Mouse (Mus musculus): Measurements from ENCODE around the gene Ubap1l. TPM values are rescaled to one million over a fixed set of nuclear protein-coding genes. Genes with fewer than 3 reads are reported as not detected.

Ubap1l gene
- polyA plus RNA-seq, 1 experiment from 2014 or later = 0.41 TPM

DNA sequence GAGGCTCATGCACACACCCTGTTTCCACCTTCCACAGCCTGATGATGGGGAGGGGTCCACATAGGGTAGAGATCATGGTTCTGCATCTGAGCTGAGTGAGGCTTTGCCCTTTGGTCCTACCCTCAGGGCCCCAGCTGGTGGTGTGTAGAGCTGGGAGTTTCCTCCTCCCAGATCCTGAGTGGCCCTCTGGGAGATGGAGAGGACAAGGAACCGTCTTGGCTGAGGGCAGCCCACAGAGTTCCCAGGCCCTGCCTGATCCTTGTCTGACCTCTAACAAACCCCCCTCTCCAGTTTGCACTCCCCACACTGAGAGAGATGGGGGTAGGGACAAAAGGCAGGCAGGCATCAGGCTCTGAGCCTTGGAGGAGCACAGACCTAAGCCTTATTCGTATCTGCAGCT is 33.5 kb downstream of the Ubap1l start:
- peaks cover 50% of the 10 kb centered on the region for H3K27me3 ChIP-seq
- no peaks in the 10 kb centered on the region for H3K36me3 ChIP-seq
- no peak for ATAC-seq (ENCODE audit: insufficient number of reproducible peaks, insufficient read depth, low FRiP score, low TSS enrichment, low read depth)
- no peak overlapping the region for H3K4me3 ChIP-seq
- H3K4me1 ChIP-seq = peaks cover 20% of the 10 kb centered on the region
- no peak overlapping the region for H3K27ac ChIP-seq
- 55% methylated on average over 2 of the region's 2 CpGs for WGBS
- H3K9me3 ChIP-seq = no peaks in the 10 kb centered on the region; the same call in 1 of the 2 replicates
- H3K4me2 ChIP-seq = no peak overlapping the region
- no peak overlapping the region for H3K9ac ChIP-seq

DNA sequence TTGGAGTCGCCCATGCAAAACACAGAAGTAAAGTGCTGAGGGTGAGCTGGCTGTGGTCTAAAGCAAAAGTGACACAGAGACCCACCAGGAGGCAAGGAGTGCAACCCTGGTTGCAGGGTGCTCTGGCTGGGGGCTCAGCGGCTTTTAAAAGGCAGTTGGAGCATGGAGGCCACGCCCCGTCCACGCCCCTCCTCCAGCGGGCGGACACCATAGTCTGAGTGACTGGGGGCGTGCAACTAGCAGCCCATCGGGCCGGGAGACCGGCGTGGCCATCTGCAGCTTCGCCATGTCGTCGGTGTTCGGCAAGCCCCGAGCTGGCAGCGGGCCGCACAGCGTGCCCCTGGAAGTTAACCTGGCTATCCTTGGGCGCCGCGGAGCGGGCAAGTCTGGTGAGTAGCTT is 37.4 kb downstream of the Ubap1l start, which contains the start of gene Rasl12:
Gene Rasl12, plus strand, starts transcription at position 228 of the 400 bp plus-strand sequence.
- H3K4me3 ChIP-seq = peak within 1 kb of the TSS; percentile 58
- H3K4me2 ChIP-seq = peak within 1 kb of the TSS; percentile 75
- H3K36me3 ChIP-seq = no peaks in the 10 kb centered on the region
- WGBS = under 1% methylated on average over 24 of the region's 24 CpGs
- 0 out of 2 replicates have a peak, but pooled peaks have one; percentile 57 for ATAC-seq (ENCODE audit: insufficient number of reproducible peaks, insufficient read depth, low FRiP score, low TSS enrichment, low read depth)
- H3K27ac ChIP-seq = no peak within 1 kb of the TSS
- H3K4me1 ChIP-seq = peaks cover 10% of the 10 kb centered on the region
- peaks cover 12% of the 10 kb centered on the region; the same call in 1 of the 2 replicates for H3K27me3 ChIP-seq
- no peaks in the 10 kb centered on the region for H3K9me3 ChIP-seq
- peak within 1 kb of the TSS; percentile 74 for H3K9ac ChIP-seq

- H3K27ac ChIP-seq = no peak overlapping the region
- no peaks in the 10 kb centered on the region for H3K9me3 ChIP-seq
- H3K36me3 ChIP-seq = no peaks in the 10 kb centered on the region
- no peak overlapping the region for H3K4me2 ChIP-seq
- 0 out of 2 replicates have a peak, but pooled peaks cover 6% of the 10 kb centered on the region for H3K27me3 ChIP-seq
- ATAC-seq (ENCODE audit: insufficient number of reproducible peaks, insufficient read depth, low FRiP score, low TSS enrichment, low read depth) = no peak
- peaks cover 13% of the 10 kb centered on the region for H3K4me1 ChIP-seq
- H3K4me3 ChIP-seq = no peak overlapping the region
- no peak overlapping the region for H3K9ac ChIP-seq
- WGBS = 92% methylated on average over 6 of the region's 6 CpGs
Measured at GRCm38 (mm10) chr9:65399934-65400333, 39.1 kb downstream of the Ubap1l start.

- 70% methylated on average over 15 of the region's 15 CpGs for WGBS
- no peak for ATAC-seq (ENCODE audit: insufficient number of reproducible peaks, insufficient read depth, low FRiP score, low TSS enrichment, low read depth)
- Histone ChIP-seq H3K4me3 (no peak overlapping the region), H3K9me3 (no peaks in the 10 kb centered on the region), H3K36me3 (no peaks in the 10 kb centered on the region), H3K27ac (no peak overlapping the region), H3K4me1 (peaks cover 3% of the 10 kb centered on the region; the same call in 1 of the 2 replicates), H3K4me2 (no peak overlapping the region), H3K27me3 (no peaks in the 10 kb centered on the region), H3K9ac (no peak overlapping the region)
Measured at GRCm38 (mm10) chr9:65404331-65405183, 43.7 kb downstream of the Ubap1l start.

GRCm38 (mm10) chr9:65405184-65405449 is 44.3 kb downstream of the Ubap1l start:
- no peaks in the 10 kb centered on the region for H3K36me3 ChIP-seq
- no peak for ATAC-seq (ENCODE audit: insufficient number of reproducible peaks, insufficient read depth, low FRiP score, low TSS enrichment, low read depth)
- H3K9ac ChIP-seq = no peak overlapping the region
- 80% methylated on average over 2 of the region's 2 CpGs for WGBS
- no peak overlapping the region for H3K4me3 ChIP-seq
- H3K27me3 ChIP-seq = no peaks in the 10 kb centered on the region
- no peak overlapping the region for H3K4me2 ChIP-seq
- H3K4me1 ChIP-seq = peaks cover 3% of the 10 kb centered on the region; the same call in 1 of the 2 replicates
- no peak overlapping the region for H3K27ac ChIP-seq
- H3K9me3 ChIP-seq = no peaks in the 10 kb centered on the region

GRCm38 (mm10) chr9:65407327-65407726 is 46.5 kb downstream of the Ubap1l start:
- Histone ChIP-seq H3K4me2 (no peak overlapping the region), H3K4me1 (peaks cover 3% of the 10 kb centered on the region; the same call in 1 of the 2 replicates), H3K4me3 (no peak overlapping the region), H3K9ac (no peak overlapping the region), H3K36me3 (0 out of 2 replicates have a peak, but pooled peaks cover 6% of the 10 kb centered on the region), H3K9me3 (no peaks in the 10 kb centered on the region), H3K27ac (no peak overlapping the region), H3K27me3 (no peaks in the 10 kb centered on the region)
- ATAC-seq (ENCODE audit: insufficient number of reproducible peaks, insufficient read depth, low FRiP score, low TSS enrichment, low read depth) = no peak
- WGBS = 77% methylated on average over 5 of the region's 5 CpGs

DNA sequence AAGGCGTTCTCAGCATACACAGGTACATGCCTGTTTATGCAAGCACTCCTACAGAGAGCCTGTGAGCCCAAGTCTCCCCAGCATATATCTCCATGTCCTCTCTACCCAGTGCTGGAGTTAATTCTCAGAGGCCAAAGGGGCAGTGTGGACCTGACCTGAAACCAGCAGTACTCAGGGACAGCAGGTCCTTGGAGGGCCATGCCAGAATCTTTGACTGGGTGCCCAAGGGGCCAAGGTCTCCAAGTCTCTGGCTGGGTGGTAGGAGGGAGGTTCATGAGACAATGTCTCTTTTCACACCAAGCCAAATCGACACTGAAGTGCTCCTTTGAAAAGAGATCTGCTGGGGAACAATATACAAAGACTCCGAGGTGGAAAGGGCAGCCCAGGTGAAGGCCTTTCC is 47.0 kb downstream of the Ubap1l start:
- Histone ChIP-seq H3K27me3 (no peaks in the 10 kb centered on the region), H3K9ac (no peak overlapping the region), H3K4me3 (no peak overlapping the region), H3K4me2 (no peak overlapping the region), H3K9me3 (no peaks in the 10 kb centered on the region), H3K4me1 (peaks cover 3% of the 10 kb centered on the region; the same call in 1 of the 2 replicates), H3K36me3 (0 out of 2 replicates have a peak, but pooled peaks cover 6% of the 10 kb centered on the region), H3K27ac (no peak overlapping the region)
- 67% methylated on average over 3 of the region's 3 CpGs for whole genome bisulfite sequencing
- ATAC-seq (ENCODE audit: insufficient number of reproducible peaks, insufficient read depth, low FRiP score, low TSS enrichment, low read depth) = no peak

DNA sequence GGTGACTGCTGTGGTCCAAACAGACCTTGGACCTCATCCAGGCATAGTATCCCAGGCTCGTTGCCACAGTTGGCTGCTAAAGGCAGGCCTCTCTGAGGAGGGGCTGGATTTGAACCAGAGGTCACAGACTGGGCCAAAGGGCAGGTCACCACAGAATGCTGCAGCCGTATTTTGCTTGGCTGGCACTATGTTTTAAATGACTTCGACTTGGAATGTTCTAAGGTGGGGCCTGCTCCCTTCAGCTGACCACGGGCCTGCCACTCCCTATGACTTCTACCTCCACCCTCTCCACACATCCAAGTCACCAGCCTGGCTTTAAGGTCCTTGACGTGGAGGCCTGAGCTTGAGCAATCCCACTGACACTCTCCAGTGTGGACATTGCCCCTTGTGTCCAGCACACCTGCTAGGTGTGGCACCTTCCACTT is 48.0 kb downstream of the Ubap1l start:
- peaks cover 3% of the 10 kb centered on the region; the same call in 1 of the 2 replicates for H3K4me1 ChIP-seq
- no peaks in the 10 kb centered on the region for H3K27me3 ChIP-seq
- H3K9me3 ChIP-seq = no peaks in the 10 kb centered on the region
- no peak overlapping the region for H3K27ac ChIP-seq
- H3K4me3 ChIP-seq = no peak overlapping the region
- no peak overlapping the region for H3K4me2 ChIP-seq
- no peak overlapping the region for H3K9ac ChIP-seq
- no peak for ATAC-seq (ENCODE audit: insufficient number of reproducible peaks, insufficient read depth, low FRiP score, low TSS enrichment, low read depth)
- 0 out of 2 replicates have a peak, but pooled peaks cover 6% of the 10 kb centered on the region for H3K36me3 ChIP-seq
- WGBS = 55% methylated on average over 5 of the region's 5 CpGs

- 0 out of 2 replicates have a peak, but pooled peaks cover 6% of the 10 kb centered on the region for H3K36me3 ChIP-seq
- no peak overlapping the region for H3K27ac ChIP-seq
- no peaks in the 10 kb centered on the region for H3K27me3 ChIP-seq
- 96% methylated on average over 8 of the region's 8 CpGs for WGBS
- no peak overlapping the region for H3K4me3 ChIP-seq
- H3K9me3 ChIP-seq = no peaks in the 10 kb centered on the region
- no peak overlapping the region for H3K9ac ChIP-seq
- ATAC-seq (ENCODE audit: insufficient number of reproducible peaks, insufficient read depth, low FRiP score, low TSS enrichment, low read depth) = no peak
- H3K4me2 ChIP-seq = no peak overlapping the region
- H3K4me1 ChIP-seq = no peaks in the 10 kb centered on the region
Measured at GRCm38 (mm10) chr9:65410378-65410777, 49.5 kb downstream of the Ubap1l start.

GRCm38 (mm10) chr9:65411326-65411725 is 50.5 kb downstream of the Ubap1l start:
- no peak overlapping the region for H3K27ac ChIP-seq
- H3K9ac ChIP-seq = no peak overlapping the region
- WGBS = 63% methylated on average over 3 of the region's 3 CpGs
- no peaks in the 10 kb centered on the region for H3K9me3 ChIP-seq
- H3K4me3 ChIP-seq = no peak overlapping the region
- no peaks in the 10 kb centered on the region for H3K4me1 ChIP-seq
- H3K27me3 ChIP-seq = no peaks in the 10 kb centered on the region
- ATAC-seq (ENCODE audit: insufficient number of reproducible peaks, insufficient read depth, low FRiP score, low TSS enrichment, low read depth) = no peak
- H3K36me3 ChIP-seq = 0 out of 2 replicates have a peak, but pooled peaks cover 6% of the 10 kb centered on the region
- H3K4me2 ChIP-seq = no peak overlapping the region

DNA sequence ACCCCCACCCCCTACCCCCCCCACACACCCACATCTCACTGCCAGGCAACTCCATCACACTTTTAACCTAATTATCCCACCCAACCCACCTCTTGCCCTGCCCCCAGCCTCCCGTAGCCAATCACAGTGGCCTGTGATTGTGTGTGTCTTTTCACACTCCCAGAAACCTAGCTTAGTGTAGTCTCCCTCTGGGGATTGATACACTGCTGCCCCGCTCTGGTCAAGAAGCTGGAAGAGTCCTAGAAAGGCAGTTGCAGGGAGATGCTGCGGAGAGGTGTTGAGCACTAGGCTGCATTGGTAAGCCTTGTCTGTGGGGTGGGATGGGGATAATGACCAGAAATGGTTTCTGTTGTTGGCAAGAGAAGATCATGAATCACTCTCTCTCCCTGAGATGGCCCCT is 56.9 kb downstream of the Ubap1l start:
- Histone ChIP-seq H3K9me3 (no peaks in the 10 kb centered on the region), H3K9ac (no peak overlapping the region), H3K4me2 (no peak overlapping the region), H3K27me3 (no peaks in the 10 kb centered on the region), H3K27ac (no peak overlapping the region), H3K4me3 (no peak overlapping the region), H3K4me1 (no peaks in the 10 kb centered on the region), H3K36me3 (no peaks in the 10 kb centered on the region)
- WGBS = 53% methylated on average over 3 of the region's 3 CpGs
- no peak for ATAC-seq (ENCODE audit: insufficient number of reproducible peaks, insufficient read depth, low FRiP score, low TSS enrichment, low read depth)

DNA sequence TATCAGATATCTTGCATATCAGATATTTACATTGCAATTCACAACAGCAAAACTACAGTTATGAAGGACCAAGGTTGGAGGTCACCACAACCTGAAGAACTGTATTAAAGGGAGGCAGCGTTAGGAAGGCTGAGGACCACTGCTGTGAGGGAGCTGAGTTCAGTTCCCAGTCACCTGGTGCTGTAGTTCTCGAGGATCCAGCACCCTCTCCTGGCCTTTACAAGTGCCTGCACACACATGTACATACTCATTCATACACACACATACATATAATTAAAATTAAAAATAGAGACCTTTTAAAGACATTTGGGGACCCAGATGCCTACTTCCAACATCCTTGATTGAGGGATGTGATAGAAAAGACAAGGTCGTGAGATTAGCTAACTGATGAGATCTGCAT is 58.8 kb downstream of the Ubap1l start:
- H3K4me1 ChIP-seq = no peaks in the 10 kb centered on the region
- no peaks in the 10 kb centered on the region for H3K36me3 ChIP-seq
- no peak overlapping the region for H3K4me2 ChIP-seq
- no peaks in the 10 kb centered on the region for H3K9me3 ChIP-seq
- H3K27me3 ChIP-seq = no peaks in the 10 kb centered on the region
- no peak for ATAC-seq (ENCODE audit: insufficient number of reproducible peaks, insufficient read depth, low FRiP score, low TSS enrichment, low read depth)
- WGBS = 73% methylated on average over 3 of the region's 3 CpGs
- no peak overlapping the region for H3K4me3 ChIP-seq
- H3K27ac ChIP-seq = no peak overlapping the region
- H3K9ac ChIP-seq = no peak overlapping the region
